Mouse (Mus musculus) liver, adult 2 months (tissue): ENCODE results near the gene Atp5l.

Source experiments
- CTCF ChIP-seq: fragments of 200-500 bp; IDR thresholded peaks from 2 replicates; pipeline ENCODE4 v1.5.1; 2011; ENCODE audit warnings: low read depth, low read length, control low read depth
- POLR2A ChIP-seq: fragments of 200-500 bp; IDR thresholded peaks from 2 replicates; pipeline ENCODE4 v1.6.1; 2011; ENCODE audit warnings: low read length, control low read depth; ENCODE audit not compliant: insufficient read depth; ENCODE audit errors: extremely low read depth

GRCm38 (mm10) chr9:44916196-44916595 is 4.3 kb downstream of the Atp5l start:
- TF ChIP-seq POLR2A (no peak), CTCF (peak; percentile 64)
